Mouse (Mus musculus): ENCODE data around the gene Npr1.

The Npr1 gene

DNA sequence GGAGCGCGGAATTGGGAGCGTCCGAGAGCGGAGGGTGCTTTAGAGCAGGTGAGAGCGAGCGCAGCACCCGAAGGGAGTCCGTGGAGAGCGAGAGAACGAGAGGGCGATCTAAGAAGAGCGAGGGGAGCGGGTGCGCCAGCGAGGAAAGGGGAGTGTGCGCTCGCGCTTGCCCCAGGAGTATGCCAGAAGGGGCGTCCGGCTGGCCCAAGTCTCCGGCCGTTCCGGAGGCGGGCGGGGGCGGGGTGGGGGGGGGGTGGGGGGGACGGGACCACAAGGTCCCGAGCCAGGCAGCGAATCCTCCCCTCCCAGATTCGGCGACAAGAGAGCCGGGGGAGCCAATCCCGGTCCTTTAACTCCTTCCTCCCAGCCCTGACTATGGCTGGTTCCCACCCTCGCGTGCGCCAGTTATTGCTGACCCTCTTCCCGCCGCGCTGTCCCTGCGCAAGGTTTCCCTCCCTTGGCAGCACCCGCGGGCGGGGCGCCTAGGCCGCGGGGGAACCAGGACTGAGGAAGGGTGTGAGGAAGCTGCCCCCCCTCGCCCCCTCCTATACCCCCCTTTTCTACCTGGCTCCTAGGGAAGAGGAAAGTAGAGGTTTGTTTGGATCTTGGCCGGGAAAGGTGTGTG is at the start of gene Npr1:
TSS of gene Npr1 (minus strand) at position 181 of the 625 bp plus-strand sequence.
- no peak for DNase-seq (ENCODE audit: low spot score in 2 of 2)

DNA sequence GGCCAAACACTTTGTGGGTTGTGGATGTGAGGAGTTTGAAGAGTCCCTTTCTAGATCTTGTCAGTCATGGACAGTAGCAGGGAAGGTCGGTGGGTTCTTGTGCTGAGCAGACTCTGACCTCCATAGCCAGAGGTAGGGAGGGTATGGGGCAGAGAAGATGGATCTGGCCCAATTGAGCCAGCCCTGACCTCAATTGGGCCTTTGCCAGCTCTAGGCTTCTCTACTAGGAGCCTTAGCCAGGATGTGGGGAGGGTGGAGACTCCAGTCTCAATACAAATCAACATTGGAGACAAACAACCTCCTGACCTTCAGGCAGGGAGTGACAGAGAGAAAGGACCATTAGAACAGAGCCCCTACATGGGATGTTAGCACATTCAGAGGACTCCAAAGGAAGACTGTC is 49.6 kb upstream of the Npr1 start:
- no peak for DNase-seq (ENCODE audit: low spot score in 2 of 2)

DNA sequence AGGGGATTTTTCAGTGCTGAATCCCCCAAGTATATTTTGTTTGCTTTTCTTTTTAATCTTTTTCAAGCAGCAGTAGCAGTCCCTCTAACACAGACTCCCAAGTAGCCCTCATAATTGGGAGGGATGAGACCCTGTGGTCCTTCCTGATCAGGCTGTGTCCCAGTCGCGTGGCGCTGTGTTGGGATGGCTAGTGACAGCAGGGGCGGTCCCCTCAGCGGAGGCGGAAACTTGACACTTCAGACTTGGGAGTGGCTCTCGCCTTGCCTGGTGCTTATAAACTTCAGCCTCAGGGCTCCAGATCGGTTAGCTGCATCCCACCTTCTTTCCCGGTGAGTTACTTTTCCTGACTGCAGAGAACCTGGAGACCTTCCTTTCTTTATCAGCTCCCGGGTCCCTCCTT is 49.0 kb upstream of the Npr1 start:
- DNase-seq (ENCODE audit: low spot score in 2 of 2): no peak

DNA sequence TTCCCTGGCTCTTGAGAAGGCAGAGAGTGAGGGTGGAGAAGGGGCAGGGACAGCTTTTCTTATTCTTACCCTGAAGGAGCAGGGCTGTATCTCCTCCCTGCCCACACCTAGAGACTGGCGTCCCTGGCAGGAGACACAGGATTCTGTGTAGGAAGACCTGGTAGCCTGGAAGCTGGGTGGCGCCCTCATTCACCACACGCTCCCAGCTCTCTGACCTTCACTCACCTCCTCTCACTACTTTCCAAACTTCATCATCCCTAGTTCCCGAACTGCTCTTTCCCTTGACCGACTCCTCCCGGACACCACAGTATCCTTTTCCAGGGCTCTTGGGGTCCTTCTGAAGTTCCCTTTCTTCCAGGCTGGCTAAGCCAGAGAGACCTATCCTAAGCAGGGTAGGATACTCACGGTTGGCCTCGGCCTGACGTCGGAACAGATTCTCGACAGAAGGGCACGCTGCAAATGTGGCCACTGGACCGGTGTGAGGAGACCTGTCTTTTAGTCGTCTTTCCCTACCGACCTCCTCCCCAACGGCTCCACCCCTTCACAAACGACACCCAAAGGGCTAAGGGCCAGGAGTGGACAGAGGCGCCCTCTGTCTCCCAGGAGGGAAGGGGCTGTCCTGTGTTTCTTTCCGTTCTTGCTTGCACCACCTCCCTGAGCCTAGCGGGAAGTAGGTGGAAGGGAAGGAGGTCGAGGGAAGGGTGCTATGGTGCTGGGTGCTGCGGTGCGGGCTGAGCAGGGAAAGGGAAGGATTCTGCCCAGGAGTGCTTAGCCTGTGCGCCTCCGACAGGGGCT is 48.3 kb upstream of the Npr1 start, which contains the start of the genes S100a1 and S100a13:
TSS of gene S100a1 (minus strand) at position 597 of the 795 bp plus-strand sequence.
TSS of gene S100a13 (plus strand) at position 640 of the 795 bp plus-strand sequence.
- DNase-seq (ENCODE audit: low spot score in 2 of 2): no peak

DNA sequence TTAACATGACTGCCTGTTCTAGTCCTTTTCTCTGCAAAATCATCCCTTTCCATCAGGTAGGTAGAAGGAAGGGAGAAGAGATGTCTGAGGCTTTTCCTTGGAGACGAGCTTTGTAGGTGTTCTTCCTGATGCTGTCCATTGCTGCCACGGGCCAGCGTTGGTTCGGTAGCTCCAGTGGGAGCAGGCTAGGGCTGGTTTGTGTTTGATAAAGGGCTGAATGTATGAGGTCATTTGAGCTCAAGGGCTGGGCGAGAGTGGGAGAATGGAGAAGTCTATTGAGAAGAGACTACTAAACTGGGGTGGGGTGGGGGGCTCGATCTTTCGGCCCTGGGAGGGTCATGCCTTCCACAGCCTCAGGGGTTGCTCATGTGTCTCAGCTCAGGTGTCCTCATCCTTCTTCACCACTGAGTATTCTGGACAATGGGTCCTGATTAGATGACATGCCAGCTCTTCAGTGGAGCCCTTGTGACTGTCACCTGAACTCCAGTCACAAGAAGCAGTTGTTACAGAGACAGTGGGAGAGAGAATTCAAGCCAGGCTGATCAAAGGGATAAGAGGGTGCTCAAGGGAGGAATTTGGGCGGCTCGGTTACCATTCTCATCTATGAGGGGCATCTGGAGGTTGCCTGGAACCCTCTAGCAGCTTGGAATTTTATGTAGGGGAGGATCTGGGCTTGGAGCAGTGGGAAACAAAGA is 47.4 kb upstream of the Npr1 start:
- DNase-seq (ENCODE audit: low spot score in 2 of 2): no peak

DNA sequence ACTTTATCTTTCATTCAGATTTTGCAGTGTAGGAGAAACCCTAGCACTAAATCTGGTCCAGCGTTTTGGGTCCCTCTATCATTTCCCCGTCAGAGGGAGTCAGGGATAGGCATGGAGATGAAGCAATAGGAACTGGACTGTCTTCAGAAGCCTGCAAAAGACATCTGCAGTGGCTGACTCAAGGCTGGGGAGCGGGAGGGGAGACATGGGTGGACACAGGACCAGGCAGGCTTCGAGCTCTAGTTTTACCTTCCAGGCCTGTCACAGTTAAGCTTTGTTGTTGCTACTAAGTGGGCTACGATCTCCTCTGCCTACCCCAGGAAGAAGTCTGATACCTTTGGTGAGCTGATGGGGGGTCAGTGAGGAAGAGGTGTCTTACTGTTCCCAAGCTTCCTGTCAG is 46.6 kb upstream of the Npr1 start:
- no peak for DNase-seq (ENCODE audit: low spot score in 2 of 2)

DNA sequence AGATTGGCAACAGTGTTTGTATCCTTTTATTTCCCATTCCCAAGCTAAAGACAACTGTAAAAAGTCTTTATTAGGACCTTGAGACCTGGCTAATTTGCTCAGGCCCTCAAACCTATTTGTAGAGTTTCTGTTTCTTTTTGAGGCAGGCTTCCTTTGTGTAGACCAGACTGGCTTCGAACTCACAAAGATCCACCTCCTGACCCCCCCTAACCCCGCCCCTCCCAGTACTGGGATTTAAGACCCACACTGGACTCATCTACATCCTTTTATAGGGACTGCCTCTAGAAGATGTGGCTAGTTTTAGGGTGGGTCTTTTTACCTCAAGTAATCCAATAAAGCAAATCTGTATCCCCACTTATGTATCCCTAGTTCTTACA is 44.1 kb upstream of the Npr1 start:
- no peak for DNase-seq (ENCODE audit: low spot score in 2 of 2)

DNA sequence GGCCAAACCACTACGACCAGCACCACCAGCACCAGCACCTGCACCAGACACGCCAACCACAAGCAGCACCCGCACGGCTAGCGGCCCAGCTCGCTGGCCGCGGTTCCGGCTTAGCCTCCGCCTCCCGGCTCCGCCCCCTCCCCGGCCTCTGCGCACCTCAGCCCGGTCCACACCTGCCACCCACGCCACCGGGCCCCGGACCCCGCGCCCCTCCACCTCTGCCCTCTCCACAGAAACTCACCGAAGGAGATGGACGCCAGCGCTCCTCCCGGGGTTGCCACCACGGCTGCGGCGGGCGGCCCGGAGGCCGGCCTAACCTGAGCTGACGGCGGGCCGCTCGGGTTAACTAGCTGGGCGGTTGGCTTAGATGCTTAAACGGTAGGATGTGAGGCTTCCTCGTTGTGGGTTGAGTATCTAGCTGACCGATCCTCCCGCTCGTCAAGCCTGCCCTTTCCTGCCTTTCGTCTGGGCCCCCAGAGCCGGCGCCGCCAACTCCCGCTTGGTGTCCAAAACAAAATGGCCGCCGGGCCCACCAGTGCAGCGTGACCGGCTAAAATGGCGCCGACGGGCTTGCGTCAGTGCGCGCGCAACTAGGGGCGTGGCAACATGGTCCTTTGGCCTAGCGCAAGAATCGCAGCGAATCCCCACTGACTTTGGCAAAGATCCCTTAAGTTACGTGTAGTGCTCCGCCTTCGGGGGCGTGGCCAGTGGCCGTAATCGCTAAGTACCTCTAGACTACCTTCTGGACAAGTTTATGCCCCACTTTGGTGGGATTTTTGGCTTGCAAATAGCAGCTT is 43.5 kb upstream of the Npr1 start, which contains the start of gene Chtop:
TSS of gene Chtop (minus strand) at position 549 of the 797 bp plus-strand sequence.
- peak; percentile 98 to 99 for DNase-seq (ENCODE audit: low spot score in 2 of 2)

DNA sequence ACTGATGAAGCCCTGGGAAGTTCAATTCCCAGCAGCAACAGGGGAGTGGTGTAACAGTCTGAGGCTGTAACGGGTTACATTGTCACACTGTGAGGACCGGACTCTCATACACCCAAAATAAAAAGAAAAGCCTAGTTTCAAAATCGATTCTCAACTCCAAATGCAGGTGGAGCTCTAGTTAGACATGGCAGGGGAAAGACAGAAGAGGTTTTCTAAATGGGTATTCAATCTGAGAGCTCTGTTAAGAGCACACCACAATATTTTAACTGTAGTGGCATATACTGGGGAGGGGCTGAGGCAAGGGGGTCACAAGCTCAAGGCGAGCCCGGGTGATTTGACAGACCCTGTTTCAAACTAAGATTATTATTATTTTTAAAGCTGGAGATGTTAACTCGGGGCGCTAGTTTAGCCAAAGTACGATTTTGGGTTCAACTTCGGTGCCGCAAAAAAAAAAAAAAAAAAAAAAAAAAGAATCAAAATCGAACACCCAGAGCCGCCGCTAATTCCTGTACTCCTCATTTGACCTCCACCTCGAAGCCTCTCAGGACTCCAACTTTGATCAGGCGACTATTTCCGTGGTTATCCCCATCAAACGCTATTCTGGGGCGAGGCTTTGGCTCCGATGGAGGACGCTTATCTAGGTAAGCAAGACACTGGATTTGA is 42.8 kb upstream of the Npr1 start:
- DNase-seq (ENCODE audit: low spot score in 2 of 2): no peak

DNA sequence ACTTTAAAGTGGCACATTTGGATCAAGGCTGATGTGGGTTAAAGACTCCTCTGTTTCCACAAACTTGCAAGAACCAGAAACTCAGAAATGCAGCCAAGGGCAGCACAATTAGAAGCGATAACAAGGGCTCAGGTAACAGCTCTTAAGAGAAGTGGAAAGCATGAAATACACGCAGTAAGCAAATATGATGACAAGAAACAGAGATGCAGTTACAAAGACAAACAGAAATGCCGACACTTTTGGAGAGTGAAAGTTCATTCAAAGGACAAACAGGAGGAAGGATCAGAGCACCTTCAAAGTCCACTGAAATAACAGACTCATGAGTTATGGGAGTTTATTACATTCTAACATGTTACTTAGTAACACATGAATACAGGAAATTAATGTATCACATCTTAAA is 40.7 kb upstream of the Npr1 start:
- no peak for DNase-seq (ENCODE audit: low spot score in 2 of 2)

DNA sequence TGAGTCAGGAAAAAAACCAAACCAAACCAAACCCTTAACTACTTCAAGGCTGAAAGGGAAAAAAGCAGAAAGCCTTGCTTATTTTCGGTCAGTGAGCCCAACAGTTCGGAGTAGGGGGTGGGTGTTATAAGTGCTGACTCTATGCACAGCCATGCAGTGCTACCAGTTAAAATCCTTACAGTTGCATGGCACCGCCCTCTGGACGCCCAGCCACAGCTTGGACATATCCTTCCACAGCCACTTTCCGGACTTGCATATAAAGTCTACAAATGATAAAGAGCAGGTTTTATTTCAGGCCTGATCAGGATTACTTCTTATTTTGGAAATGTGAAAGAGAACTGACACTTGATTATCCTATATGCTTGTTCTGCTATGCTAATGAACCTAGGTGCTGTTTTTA is 39.5 kb upstream of the Npr1 start:
- no peak for DNase-seq (ENCODE audit: low spot score in 2 of 2)

DNA sequence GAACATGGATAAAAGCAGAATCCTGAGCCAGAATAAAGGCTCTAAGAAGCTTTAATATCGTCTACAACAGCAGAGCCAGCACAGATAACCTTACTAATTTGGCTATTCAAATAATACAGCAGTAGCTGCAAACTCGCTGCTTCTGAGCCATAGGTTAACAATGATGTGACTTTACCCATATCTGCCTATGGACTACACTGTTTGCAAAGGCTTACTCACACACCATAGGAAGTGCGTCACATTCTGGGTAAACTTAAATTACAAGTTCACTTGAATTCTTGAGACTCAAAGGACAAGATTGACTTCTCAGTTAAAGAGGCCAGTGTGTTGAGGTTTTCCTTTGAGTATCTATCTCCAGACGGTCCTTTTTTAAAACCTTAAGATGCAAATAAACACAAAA is 37.8 kb upstream of the Npr1 start:
- no peak for DNase-seq (ENCODE audit: low spot score in 2 of 2)

DNA sequence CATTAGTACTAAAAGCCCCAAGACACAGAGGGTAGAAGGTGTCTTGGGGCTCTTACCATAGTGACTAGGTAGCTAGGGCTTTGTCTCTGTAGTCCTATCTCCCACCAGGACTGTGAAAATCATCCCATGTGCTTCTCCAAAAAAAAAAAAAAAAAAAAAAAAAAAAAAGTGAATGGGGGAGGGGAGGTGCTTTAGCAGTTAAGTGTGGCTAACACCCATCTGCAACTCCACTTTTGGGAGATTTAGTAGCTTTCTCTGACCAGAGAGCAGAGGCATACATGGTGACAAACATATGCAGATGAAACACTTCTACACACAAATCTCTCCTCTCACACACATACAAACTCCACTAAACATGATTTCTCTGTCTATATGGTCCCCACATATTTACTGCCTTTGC is 31.9 kb upstream of the Npr1 start:
- no peak for DNase-seq (ENCODE audit: low spot score in 2 of 2)

DNA sequence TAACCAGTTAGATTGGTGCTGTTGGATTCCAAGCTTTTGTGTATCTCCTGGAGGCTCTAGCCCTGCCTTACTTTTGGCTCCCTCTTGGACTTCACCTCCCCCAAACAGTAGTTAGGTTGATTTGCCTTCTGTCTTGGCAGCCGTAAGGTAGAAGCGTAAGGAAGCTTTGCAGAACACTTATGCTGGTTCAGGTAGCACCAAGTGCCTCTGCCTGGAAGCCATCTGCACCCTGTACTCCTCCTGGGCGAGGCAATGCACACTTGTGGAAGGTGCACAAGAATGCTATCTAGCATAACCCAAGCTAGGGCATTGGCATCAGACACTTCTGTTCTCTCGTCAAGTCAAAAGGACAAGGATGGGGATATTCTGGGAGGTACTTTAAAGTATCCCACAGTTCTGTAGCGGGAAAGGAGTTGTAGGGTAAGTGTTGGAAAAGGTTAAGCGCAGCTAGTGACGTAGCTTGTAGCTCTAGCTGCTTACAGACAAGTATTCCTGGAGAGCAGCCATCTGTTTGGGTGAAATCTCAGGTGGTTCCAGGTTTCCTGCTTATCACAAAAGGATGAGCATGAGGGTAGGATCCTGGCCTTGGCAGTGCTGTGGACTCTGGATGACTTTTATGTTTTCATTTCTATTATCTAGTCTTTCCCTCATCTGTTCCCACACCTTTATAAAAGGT is 30.3 kb upstream of the Npr1 start:
- no peak for DNase-seq (ENCODE audit: low spot score in 2 of 2)

DNA sequence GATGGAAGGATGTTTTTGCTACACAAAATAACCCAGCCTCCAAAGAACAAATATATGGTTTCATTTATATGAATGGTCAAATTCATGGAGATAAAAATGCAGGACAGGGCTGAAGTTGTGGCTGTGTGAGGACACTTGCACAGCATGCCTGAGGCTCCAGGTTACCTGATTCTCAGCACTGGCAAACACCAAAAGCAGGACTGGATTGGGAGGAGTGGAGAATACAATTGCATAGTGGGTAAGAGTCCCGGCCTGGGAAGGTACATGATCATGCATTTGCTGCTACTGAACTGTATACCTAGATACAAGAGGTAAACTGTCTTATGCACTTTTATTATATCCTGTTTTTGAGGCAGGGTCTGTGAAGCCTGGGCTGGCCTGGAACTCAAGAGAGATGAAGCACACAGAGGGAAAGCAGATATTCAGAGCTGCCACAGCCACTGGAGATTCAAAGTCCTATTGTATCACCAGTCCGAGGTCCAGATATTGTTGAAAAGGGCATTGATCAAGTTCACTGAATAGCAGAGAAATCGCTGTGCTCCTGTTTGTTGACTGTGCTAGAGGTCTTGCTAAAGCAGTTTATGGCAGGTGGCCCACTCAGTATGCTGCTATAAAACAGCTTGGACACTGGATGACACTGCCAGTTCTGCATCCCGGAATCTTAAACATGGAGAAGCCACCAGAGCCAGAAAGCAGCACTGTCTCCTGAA is 28.3 kb upstream of the Npr1 start:
- DNase-seq (ENCODE audit: low spot score in 2 of 2): no peak

DNA sequence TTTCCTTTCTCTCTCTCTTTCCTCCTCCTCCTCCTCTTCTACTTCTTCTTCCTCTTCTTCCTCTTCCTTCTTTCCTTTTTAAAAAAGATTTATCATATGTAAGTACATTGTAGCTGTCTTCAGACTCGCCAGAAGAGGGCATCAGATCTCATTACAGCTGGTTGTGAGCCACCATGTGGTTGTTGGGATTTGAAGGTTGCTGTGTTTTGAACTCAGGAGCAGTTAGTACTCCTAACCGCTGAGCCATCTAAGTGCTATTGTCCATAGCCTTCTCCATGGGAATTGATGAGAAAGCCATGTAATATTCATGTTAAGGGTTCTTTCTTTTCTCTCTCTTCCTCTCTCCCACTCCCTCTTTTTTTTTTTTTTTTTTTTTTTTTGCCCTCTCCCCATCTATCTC is 25.7 kb upstream of the Npr1 start:
- DNase-seq (ENCODE audit: low spot score in 2 of 2): peak in 1 of 2 experiments; percentile 36

DNA sequence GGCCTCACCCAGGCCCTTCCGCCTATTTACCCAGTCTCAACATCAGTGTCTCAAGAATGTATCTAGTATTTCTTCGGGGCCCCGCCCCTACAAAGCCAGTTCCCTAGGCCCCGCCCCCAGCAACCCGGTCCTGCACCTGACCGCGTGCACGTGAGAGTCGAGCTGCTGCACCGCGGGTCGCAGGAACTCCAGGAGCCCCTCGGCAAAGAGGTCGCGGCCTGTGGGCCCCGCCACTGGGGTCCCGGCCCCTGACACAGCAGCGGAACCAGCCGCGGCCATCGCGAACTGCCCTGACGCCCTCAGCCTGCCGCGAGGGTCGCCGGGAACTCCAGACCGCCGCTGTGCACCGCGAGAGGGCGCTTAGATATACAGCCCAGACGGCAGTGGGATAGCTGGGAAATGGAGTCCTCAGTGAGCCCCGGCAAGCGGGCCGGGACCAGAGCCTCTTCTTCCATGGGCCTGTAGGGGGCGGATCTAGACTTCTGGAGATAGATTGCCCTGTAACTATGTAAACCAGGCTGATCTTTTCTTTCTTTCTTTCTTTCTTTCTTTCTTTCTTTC is 25.1 kb upstream of the Npr1 start, which contains the start of gene Snapin:
TSS of gene Snapin (minus strand) at position 338 of the 561 bp plus-strand sequence.
- peak; percentile 91 to 92 for DNase-seq (ENCODE audit: low spot score in 2 of 2)

DNA sequence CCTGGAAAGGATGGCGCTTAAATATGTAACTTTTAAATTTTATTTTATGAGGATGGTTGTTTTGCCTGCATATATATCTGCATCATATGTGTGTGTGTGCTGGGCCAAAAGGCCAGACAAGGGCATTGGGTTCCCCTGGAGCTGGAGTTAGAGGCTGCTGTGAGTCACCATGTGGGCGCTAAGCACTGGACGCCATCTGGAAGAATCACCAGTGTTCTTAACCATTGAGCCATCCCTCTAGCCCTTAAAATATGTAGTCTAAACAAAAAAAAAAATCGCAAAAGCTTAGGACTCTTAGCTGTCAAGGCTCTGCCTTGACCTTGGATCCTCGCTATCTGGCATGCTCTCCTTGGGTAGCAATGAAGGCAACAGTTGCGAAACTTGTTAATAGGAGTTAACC is 22.9 kb upstream of the Npr1 start:
- DNase-seq (ENCODE audit: low spot score in 2 of 2): no peak

DNA sequence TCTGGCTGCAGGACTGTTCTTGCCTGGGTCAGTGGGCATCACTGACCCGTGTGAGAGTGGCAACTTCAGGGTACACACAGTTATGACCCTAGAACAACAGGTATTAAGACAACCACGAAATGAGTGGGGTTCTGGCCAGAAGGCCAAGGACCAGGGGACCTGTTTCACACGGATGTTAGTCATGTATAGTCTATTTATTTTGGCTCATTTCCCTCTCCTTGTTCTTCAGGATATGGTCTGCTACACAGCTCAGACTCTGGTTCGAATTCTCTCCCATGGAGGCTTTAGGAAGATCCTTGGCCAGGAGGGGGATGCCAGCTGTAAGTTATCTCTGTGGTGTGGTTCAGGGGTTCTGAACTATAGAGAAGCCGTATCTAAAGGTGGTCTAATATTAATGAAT is 21.3 kb upstream of the Npr1 start:
- no peak for DNase-seq (ENCODE audit: low spot score in 2 of 2)
